Mouse (Mus musculus) midbrain, embryonic 14.5 days (tissue): ENCODE results near the gene Muc13. TPM values are rescaled to one million over a fixed set of nuclear protein-coding genes. Genes with fewer than 3 reads are reported as not detected.

Source experiments
- ATAC-seq: fragments of 200-750 bp; cut with Nextera tagmentation; 2 replicates; pipeline ENCODE4 v1.8.0; 2017; ENCODE audit warnings: moderate number of reproducible peaks, moderate library complexity; ENCODE audit not compliant: low FRiP score, low TSS enrichment
- DNase-seq: peaks from one replicate; pipeline ENCODE4 v3.0.0-alpha.2; 2015
- H3K27ac ChIP-seq: fragments of 300-500 bp; sonication (generic); replicated peaks from 2 replicates; pipeline ENCODE4 v1.5.1; 2014; ENCODE audit warnings: mild to moderate bottlenecking, low read depth, low read length, moderate library complexity
- H3K27me3 ChIP-seq: fragments of 300-500 bp; sonication (generic); 2 replicates; pipeline ENCODE4 v1.6.1; 2014; ENCODE audit warnings: low read length, control low read depth, mixed read lengths; ENCODE audit not compliant: control insufficient read depth, insufficient read depth
- H3K36me3 ChIP-seq: fragments of 300-500 bp; sonication (generic); 2 replicates; pipeline ENCODE4 v1.6.1; 2014; ENCODE audit warnings: low read length, control low read depth; ENCODE audit not compliant: control insufficient read depth, insufficient read depth
- H3K4me1 ChIP-seq: fragments of 300-500 bp; sonication (generic); 2 replicates; pipeline ENCODE4 v1.6.1; 2014; ENCODE audit warnings: mild to moderate bottlenecking, antibody characterized with exemption, low read length, control low read depth; ENCODE audit not compliant: control insufficient read depth, insufficient read depth
- H3K4me2 ChIP-seq: fragments of 300-500 bp; sonication (generic); 2 replicates; pipeline ENCODE4 v1.6.1; 2014; ENCODE audit warnings: mild to moderate bottlenecking, low read length, moderate library complexity
- H3K4me3 ChIP-seq: fragments of 300-500 bp; sonication (generic); replicated peaks from 2 replicates; pipeline ENCODE4 v1.5.1; 2014; ENCODE audit warnings: low read depth, low read length
- H3K9ac ChIP-seq: fragments of 300-500 bp; sonication (generic); replicated peaks from 2 replicates; pipeline ENCODE4 v1.6.1; 2014; ENCODE audit warnings: mild to moderate bottlenecking, low read length, moderate library complexity
- H3K9me3 ChIP-seq: fragments of 300-500 bp; sonication (generic); 2 replicates; pipeline ENCODE4 v1.6.1; 2016; ENCODE audit warnings: low read length, control low read depth, mixed read lengths; ENCODE audit not compliant: control insufficient read depth
- WGBS: fragments of 180-500 bp; shearing (Covaris S2); extraction: QIAGEN DNeasy Blood & Tissue Kit; methylation state at CpG from one replicate; pipeline ENCODE4 v1.1.7; 2014; 5-methylcytosine and 5-hydroxymethylcytosine counted together
- polyA plus RNA-seq: library from polyadenylated mRNA; unstranded; fragments of >200 nt; fragmentation: Nextera tagmentation; extraction: Ambion mirVana; gene quantifications from 2 replicates; pipeline ENCODE4 v1.2.1, GENCODE M21; 2014

The Muc13 gene
- polyA plus RNA-seq, 1 experiment from 2014 or later: not detected

- no peak for ATAC-seq
- no peaks in the 10 kb centered on the region for H3K27me3 ChIP-seq
- no peak overlapping the region for H3K27ac ChIP-seq
- WGBS: 84% methylated on average over 4 of the region's 4 CpGs
- no peak overlapping the region for H3K4me2 ChIP-seq
- H3K9me3 ChIP-seq: no peaks in the 10 kb centered on the region
- H3K4me3 ChIP-seq: no peak overlapping the region
- no peak for DNase-seq
- no peak overlapping the region for H3K9ac ChIP-seq
- H3K36me3 ChIP-seq: no peaks in the 10 kb centered on the region
- H3K4me1 ChIP-seq: no peaks in the 10 kb centered on the region
Observed at GRCm38 (mm10) chr16:33862406-33862805, 68.6 kb downstream of the Muc13 start.

GRCm38 (mm10) chr16:33863208-33863751 lies 69.4 kb downstream of the Muc13 start:
- no peak for DNase-seq
- no peak overlapping the region for H3K9ac ChIP-seq
- 72% methylated on average over 5 of the region's 5 CpGs for WGBS
- H3K4me1 ChIP-seq: no peaks in the 10 kb centered on the region
- H3K27me3 ChIP-seq: no peaks in the 10 kb centered on the region
- no peaks in the 10 kb centered on the region for H3K36me3 ChIP-seq
- H3K4me2 ChIP-seq: no peak overlapping the region
- H3K9me3 ChIP-seq: no peaks in the 10 kb centered on the region
- no peak overlapping the region for H3K27ac ChIP-seq
- no peak for ATAC-seq
- H3K4me3 ChIP-seq: no peak overlapping the region

Other genes with a start within 250 kb of the Muc13 start
- gene Heg1, start 109.7 kb upstream of the Muc13 start, polyA plus RNA-seq: 8.9 and 15.9 TPM in 2 replicates
- gene Itgb5, start 35.6 kb downstream of the Muc13 start, polyA plus RNA-seq: 19.2 and 19.3 TPM in 2 replicates
- 19.7 and 28.4 TPM in 2 replicates for gene Umps, start 173.0 kb downstream of the Muc13 start, polyA plus RNA-seq